Mouse (Mus musculus) hindbrain, embryonic 10.5 days (tissue): ENCODE results near the gene Hs6st3. TPM values are rescaled to one million over a fixed set of nuclear protein-coding genes. Genes with fewer than 3 reads are reported as not detected.
A peak's percentile ranks its signal among the peaks of the same experiment; 100 is the strongest.
"Not testable (repeated sequence)": the region's sequence is repeated elsewhere in the genome, so short reads cannot be mapped to it uniquely, and the experiment has no call there.

Experiments used
- DNase-seq: peaks from one replicate; pipeline ENCODE4 v3.0.0-alpha.2; 2017; ENCODE audit warnings: low spot score
- H3K27ac ChIP-seq: fragments of 300-500 bp; sonication (generic); 2 replicates; pipeline ENCODE4 v1.5.1; 2016; ENCODE audit warnings: mild to moderate bottlenecking, moderate library complexity
- H3K27me3 ChIP-seq: fragments of 300-500 bp; sonication (generic); 2 replicates; pipeline ENCODE4 v1.6.1; 2016; ENCODE audit warnings: mild to moderate bottlenecking; ENCODE audit not compliant: poor library complexity, insufficient read depth, severe bottlenecking
- H3K36me3 ChIP-seq: fragments of 300-500 bp; sonication (generic); 2 replicates; pipeline ENCODE4 v1.6.1; 2016; ENCODE audit warnings: mild to moderate bottlenecking, moderate library complexity
- H3K4me1 ChIP-seq: fragments of 300-500 bp; sonication (generic); replicated peaks from 2 replicates; pipeline ENCODE4 v1.6.1; 2016; ENCODE audit warnings: mild to moderate bottlenecking
- H3K4me3 ChIP-seq: fragments of 300-500 bp; sonication (generic); 2 replicates; pipeline ENCODE4 v1.5.1; 2016; ENCODE audit warnings: mild to moderate bottlenecking, moderate library complexity
- H3K9me3 ChIP-seq: fragments of 300-500 bp; sonication (generic); 2 replicates; pipeline ENCODE4 v1.6.1; 2016; ENCODE audit warnings: mild to moderate bottlenecking, moderate library complexity
- WGBS: fragments of 180-500 bp; shearing (Covaris S2); methylation state at CpG from one replicate; pipeline ENCODE4 v1.1.7; 2016; 5-methylcytosine and 5-hydroxymethylcytosine counted together
- polyA plus RNA-seq: library from polyadenylated mRNA; unstranded; fragments of >200 nt; fragmentation: Nextera tagmentation; extraction: Ambion mirVana; gene quantifications from 2 replicates; pipeline ENCODE4 v1.2.1, GENCODE M21; 2016

Hs6st3 gene
- polyA plus RNA-seq, 1 experiment from 2014 or later = not detected

DNA sequence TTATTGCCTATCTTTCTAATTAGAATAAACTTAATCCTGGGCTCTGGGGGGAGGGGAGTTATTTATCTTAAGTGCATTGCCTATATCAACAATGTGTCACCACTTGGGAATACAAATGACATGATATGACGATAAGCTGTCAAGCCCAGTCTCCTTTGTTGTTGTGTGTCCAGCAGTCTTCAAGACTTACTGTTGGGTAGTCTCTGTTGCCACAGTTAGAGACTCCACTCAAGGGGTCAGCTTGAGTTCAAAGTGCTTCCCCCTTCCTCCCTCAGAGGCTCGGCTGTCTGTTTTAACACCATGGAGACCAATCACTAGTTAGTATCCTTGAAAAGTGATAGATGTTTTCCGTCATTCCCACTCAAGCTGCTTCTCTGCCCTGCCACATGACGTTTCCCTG, 339.7 kb downstream of the Hs6st3 start:
- Histone ChIP-seq H3K36me3 (no peaks in the 10 kb centered on the region), H3K4me3 (no peak overlapping the region), H3K27me3 (no peaks in the 10 kb centered on the region), H3K4me1 (no peaks in the 10 kb centered on the region), H3K9me3 (no peaks in the 10 kb centered on the region), H3K27ac (no peak overlapping the region)
- WGBS = 74% methylated on average over 4 of the region's 4 CpGs
- DNase-seq = no peak

DNA sequence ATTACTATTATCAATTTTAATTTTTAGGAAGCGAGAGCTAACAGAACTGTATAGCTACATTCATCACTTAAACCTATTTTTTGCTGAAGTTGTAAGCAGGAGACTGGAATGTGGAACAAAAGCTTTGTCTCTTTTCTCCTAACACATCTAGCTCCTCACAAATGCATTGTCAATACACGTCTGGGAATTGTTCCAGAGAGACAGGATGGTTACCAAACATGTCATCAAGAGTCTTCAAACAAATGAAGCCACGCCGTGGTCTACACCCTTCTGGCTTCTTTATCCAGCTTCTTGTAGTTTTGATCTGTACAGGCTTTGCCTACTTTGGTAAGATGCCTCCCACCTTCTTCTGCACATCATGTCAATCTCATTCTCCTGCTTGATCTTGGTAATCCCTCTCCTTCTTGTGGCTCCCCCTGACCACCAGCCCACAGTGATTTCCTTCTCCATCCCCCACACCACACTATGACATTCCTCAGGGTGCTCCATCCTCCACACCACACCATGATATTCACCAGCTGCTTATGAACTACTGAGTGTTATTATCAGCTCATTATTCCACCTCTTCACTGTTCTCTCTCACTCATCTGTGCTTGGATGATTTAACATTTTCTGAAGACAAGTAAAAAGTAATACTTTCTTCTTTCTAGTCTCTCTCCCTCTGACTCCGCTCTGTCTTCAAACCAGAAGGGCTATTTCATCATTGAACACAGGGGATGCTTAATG, 351.0 kb downstream of the Hs6st3 start:
- 87% methylated on average over 5 of the region's 5 CpGs for WGBS
- Histone ChIP-seq H3K9me3 (0 out of 2 replicates have a peak, but pooled peaks cover 3% of the 10 kb centered on the region), H3K4me1 (no peaks in the 10 kb centered on the region), H3K27me3 (no peaks in the 10 kb centered on the region), H3K27ac (no peak overlapping the region), H3K4me3 (no peak overlapping the region), H3K36me3 (no peaks in the 10 kb centered on the region)
- no peak for DNase-seq

DNA sequence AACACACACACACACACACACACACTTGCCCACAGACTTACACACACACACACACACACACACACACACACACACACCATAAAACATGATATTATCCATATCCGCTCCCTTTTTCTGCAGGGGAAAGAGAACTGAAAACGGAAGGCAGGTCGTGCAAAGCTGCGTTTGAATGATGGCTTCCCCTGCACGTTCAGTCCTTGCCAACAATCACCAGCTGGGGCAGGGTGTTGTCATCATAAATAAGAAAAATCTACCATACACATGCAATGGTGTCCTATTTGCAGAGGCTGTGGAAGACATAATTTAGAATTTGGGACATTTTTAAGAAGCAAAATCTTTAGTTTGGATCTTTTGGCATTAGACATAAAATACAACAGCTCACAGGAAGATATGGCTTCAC, 382.5 kb downstream of the Hs6st3 start:
- DNase-seq = no peak

DNA sequence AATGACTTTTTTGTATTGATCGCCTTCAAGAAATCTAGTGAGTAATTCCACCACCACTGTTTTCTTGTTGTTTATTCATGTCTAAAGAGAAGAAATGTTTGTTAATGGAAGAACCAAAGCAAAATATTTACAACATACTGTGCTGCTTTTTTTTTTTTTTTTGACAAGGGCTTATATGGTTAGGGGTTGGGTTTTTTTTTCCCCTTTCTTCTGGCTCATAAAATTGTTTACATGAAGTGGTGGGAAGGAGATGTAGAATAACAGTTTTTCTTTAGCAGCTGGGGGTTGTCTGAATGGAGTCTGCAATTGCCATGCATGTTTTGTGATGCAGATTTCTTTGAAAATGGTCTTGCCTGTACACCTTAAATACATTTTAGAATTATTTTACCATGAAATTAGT, 382.9 kb downstream of the Hs6st3 start:
- no peak overlapping the region for H3K27ac ChIP-seq
- no peak for DNase-seq
- WGBS = 86% methylated on average over 1 of the region's 1 CpGs
- H3K9me3 ChIP-seq = no peaks in the 10 kb centered on the region
- peaks cover 28% of the 10 kb centered on the region for H3K27me3 ChIP-seq
- no peak overlapping the region for H3K4me3 ChIP-seq
- no peaks in the 10 kb centered on the region for H3K36me3 ChIP-seq
- H3K4me1 ChIP-seq = no peaks in the 10 kb centered on the region

More for the DNA sequence above, 382.5 kb downstream of the Hs6st3 start:
- Histone ChIP-seq H3K27ac (no peak overlapping the region), H3K36me3 (no peaks in the 10 kb centered on the region), H3K4me3 (no peak overlapping the region), H3K27me3 (peaks cover 32% of the 10 kb centered on the region), H3K4me1 (no peaks in the 10 kb centered on the region), H3K9me3 (no peaks in the 10 kb centered on the region)
- 92% methylated on average over 5 of the region's 5 CpGs for WGBS

DNA sequence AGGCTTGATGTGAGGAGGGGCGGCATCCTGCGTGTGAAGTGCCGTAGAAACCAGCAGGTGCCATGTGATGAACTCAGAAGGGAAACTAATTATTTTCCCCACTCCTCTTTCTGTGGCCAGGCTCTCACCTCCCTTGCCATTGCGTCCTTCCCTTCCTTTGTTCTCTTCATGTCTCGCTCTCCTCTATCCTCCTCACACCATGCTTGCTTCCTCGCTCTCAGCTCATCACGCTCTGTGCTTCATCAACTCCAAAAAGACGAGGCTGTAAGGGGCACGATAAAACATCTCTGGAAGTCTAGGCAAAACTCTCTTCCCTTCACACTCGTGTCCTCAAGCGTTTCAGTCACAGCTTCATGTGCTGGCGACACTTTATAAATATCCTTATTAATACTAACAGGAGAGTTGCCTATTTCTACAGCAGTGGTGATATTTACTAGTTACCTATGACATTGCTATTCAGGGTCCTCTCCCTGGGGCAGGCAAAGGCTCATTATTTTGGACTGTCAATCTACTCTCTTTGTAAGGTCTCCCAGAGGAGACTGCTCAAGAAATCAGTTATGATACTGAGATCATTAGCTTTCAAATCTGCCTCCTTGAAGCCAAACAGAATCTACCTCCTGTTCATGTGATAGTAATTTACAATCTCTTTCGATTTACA, 394.9 kb downstream of the Hs6st3 start:
- no peaks in the 10 kb centered on the region for H3K36me3 ChIP-seq
- no peaks in the 10 kb centered on the region for H3K27me3 ChIP-seq
- no peak overlapping the region for H3K27ac ChIP-seq
- WGBS = 72% methylated on average over 13 of the region's 13 CpGs
- no peak overlapping the region for H3K4me3 ChIP-seq
- H3K4me1 ChIP-seq = no peaks in the 10 kb centered on the region
- DNase-seq = no peak
- no peaks in the 10 kb centered on the region for H3K9me3 ChIP-seq

DNA sequence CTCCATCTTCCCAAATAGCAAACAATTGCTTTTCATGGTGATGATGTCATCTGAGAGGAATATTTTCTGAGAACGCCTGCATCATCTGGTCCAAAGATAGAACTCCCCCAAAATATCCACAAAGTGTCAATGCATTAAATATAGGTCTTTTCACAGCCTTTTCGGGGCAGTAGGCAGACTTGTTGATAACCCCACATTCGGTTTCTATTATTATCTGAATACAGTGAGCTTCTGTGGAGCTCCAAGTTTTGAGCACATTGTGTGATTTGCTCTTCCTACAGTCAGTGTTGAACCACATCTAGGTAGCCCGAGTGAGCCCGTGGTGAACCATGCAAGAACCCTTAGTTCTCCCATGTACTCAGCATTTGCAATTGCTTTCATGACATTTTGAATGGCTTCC, 402.4 kb downstream of the Hs6st3 start:
- WGBS = 85% methylated on average over 5 of the region's 5 CpGs
- Histone ChIP-seq H3K4me1 (no peaks in the 10 kb centered on the region), H3K4me3 (no peak overlapping the region), H3K27me3 (no peaks in the 10 kb centered on the region), H3K9me3 (no peaks in the 10 kb centered on the region), H3K27ac (no peak overlapping the region), H3K36me3 (no peaks in the 10 kb centered on the region)
- no peak for DNase-seq

DNA sequence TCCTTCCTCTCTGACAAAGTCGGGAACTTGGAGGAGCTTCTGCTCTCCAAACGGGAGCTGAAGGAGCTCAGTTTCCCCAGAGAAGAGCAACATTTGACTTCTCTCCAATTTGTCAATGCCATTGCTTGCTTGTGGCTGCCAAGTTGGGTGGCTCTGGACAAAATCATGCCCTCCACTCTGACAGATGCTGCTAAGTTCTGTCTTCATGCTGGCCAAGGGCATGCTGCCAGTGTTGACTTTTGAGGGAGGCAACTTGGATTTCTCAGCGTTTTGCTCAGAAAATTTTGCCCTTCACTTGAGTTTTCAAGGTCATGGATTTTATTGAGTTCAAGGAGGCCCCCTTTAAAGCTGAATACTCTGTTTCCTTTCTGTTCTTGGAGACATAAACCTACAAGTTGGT, 406.5 kb downstream of the Hs6st3 start:
- 77% methylated on average over 3 of the region's 3 CpGs for WGBS
- no peaks in the 10 kb centered on the region for H3K9me3 ChIP-seq
- no peak overlapping the region for H3K27ac ChIP-seq
- no peaks in the 10 kb centered on the region for H3K27me3 ChIP-seq
- no peak for DNase-seq
- no peaks in the 10 kb centered on the region for H3K36me3 ChIP-seq
- H3K4me1 ChIP-seq = no peaks in the 10 kb centered on the region
- no peak overlapping the region for H3K4me3 ChIP-seq

DNA sequence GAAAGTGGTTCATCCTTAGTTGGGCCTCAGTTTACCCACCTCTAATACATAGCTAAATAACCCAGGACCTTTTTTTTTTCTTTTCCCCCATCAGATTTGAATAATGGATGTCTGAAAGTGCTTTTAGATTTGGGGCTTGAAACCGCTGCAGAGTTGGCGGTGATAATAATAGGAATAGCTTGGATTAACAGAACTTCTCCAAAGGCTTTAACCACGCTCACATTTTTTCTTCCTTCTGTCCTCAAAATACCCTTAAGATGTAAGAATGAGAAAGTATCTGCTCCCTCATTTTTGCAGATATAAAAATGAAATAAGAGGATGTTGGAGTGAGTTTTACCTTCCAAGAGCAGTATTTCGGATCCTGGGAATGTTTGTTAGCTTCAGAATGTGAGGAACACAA, 420.2 kb downstream of the Hs6st3 start:
- Histone ChIP-seq H3K4me3 (no peak overlapping the region), H3K27me3 (no peaks in the 10 kb centered on the region), H3K36me3 (no peaks in the 10 kb centered on the region), H3K4me1 (no peaks in the 10 kb centered on the region), H3K9me3 (no peaks in the 10 kb centered on the region), H3K27ac (no peak overlapping the region)
- no peak for DNase-seq
- 97% methylated on average over 4 of the region's 4 CpGs for WGBS

DNA sequence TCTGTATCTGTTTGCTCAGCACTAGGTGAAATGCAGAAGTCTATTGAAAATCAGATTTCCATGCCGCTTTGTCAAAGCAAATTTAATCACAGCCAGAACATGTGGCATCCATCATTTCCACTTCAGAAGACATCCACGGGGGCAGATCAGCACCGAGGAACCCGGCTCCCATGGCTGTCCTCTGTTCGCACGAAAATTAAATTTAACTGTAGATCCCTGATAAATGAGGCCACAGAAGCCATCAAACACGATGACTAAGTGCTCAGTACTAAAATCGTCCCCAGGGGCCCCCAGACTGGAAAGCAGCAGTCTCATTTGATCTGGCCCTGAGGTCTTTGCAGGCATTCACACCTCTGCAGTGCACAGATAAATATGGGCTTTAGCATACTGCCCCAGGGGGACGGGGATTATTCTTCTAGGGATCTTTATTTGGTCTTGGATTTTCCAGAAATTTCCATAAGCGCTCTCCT, 443.9 kb downstream of the Hs6st3 start:
- no peaks in the 10 kb centered on the region for H3K27me3 ChIP-seq
- DNase-seq = peak; percentile 12
- WGBS = 61% methylated on average over 10 of the region's 10 CpGs
- no peak overlapping the region for H3K27ac ChIP-seq
- H3K36me3 ChIP-seq = no peaks in the 10 kb centered on the region
- H3K4me1 ChIP-seq = no peaks in the 10 kb centered on the region
- H3K9me3 ChIP-seq = no peaks in the 10 kb centered on the region
- no peak overlapping the region for H3K4me3 ChIP-seq

DNA sequence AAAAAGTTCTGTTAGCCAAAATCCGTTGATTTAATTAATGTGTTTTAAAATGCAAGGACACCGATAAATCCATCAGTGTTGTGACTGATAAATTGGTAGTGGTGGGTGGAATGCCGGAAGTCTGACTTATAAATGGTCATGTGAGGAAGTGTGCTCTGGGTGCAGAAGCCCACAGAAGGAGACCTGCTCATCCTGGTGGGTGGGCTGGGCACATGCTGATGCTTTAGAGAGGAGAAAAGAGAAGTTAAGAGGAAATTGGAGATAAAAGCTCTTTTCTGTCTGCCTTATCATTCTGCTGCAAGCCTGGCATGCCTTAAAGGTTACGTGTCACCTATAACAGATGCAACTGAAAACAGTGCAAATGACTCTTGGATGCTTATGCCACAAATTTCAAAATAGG, 446.9 kb downstream of the Hs6st3 start:
- no peaks in the 10 kb centered on the region for H3K9me3 ChIP-seq
- no peaks in the 10 kb centered on the region for H3K27me3 ChIP-seq
- no peaks in the 10 kb centered on the region for H3K4me1 ChIP-seq
- DNase-seq = no peak
- H3K36me3 ChIP-seq = no peaks in the 10 kb centered on the region
- no peak overlapping the region for H3K4me3 ChIP-seq
- 91% methylated on average over 4 of the region's 4 CpGs for WGBS
- no peak overlapping the region for H3K27ac ChIP-seq

DNA sequence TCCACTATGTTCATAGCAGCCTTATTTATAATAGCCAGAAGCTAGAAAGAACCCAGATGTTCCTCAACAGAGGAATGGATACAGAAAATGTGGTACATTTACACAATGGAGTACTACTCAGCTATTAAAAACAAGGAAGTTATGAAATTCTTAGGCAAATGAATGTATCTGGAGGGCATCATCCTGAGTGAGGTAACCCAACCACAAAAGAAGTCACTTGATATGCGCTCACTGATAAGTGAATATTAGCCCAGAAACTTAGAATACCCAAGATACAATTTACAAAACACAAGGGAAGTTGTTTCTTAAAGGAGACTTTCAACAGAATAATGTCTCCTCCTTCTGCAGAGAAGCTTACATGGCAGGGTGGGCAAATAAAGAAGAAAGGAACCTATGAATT, 449.2 kb downstream of the Hs6st3 start:
- 91% methylated on average over 1 of the region's 1 CpGs for WGBS
- H3K36me3 ChIP-seq, H3K27ac ChIP-seq, H3K9me3 ChIP-seq, H3K27me3 ChIP-seq, H3K4me3 ChIP-seq, DNase-seq, H3K4me1 ChIP-seq: not testable (repeated sequence)

DNA sequence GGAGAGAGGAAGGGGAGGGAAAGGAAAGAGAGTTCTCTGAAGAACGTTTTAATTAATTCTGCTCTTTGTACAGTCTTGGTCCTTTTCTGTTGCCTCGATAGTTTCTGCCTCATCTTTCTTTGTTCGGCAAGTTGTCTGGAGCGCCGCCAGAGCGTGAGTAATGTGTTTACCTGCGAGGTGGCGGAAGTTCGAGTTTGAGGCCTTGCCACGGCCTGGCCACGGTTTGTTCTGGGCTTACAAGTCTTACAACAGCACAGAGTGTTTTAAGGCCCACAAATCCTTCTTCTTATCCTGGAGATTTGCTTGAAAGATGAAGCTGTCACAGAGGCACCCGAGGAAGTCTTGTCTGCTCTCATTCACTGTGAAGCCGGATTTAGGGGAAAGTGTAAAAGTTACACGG, 466.2 kb downstream of the Hs6st3 start:
- no peak for DNase-seq
- Histone ChIP-seq H3K36me3 (no peaks in the 10 kb centered on the region), H3K9me3 (no peaks in the 10 kb centered on the region), H3K4me3 (no peak overlapping the region), H3K4me1 (no peaks in the 10 kb centered on the region), H3K27me3 (no peaks in the 10 kb centered on the region), H3K27ac (no peak overlapping the region)
- 79% methylated on average over 14 of the region's 14 CpGs for WGBS

DNA sequence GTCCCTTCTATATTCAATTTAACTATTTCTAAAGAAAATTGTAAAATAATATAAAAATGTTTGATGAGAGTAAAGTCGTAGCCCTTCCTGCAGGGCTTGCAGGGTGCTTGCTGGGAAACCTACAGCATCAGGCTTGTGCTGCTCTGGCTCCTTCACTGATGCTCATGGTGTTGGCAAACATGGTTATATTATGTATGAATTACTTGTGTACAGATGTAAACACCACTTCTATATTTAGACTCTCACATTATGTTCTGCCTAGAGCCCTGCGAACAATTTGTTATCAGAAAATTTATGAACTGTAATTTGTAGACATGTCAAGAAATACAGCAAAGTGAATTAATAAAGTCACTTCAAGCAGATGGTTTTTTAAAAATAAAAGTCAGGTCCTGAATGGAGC, 474.7 kb downstream of the Hs6st3 start:
- no peak for DNase-seq
- WGBS = 90% methylated on average over 2 of the region's 2 CpGs
- H3K27me3 ChIP-seq = no peaks in the 10 kb centered on the region
- H3K9me3 ChIP-seq = no peaks in the 10 kb centered on the region
- no peak overlapping the region for H3K4me3 ChIP-seq
- no peak overlapping the region for H3K27ac ChIP-seq
- H3K36me3 ChIP-seq = no peaks in the 10 kb centered on the region
- H3K4me1 ChIP-seq = no peaks in the 10 kb centered on the region
